Mouse (Mus musculus): ENCODE data around the gene Olfr462.

DNA sequence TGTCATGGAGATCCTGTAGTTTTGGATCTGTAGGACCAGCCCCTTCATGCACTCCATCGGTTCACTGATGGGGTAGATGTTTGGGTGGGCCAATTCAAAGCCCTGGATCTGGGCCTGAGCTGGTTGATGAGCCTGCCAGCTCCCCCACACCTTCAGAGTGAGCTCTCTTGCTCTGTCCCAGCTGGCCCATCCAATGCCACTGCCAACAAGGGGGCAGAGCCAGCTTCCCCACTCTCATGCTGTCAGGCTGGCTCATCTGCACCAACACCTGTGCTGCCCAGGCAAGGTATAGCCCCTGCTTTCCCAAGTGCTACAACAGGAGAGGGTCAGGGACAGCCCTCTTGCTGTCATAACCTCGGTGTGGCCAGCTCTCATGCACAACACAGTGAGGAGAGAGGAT is 41.7 kb upstream of the Olfr462 start:
- TF ChIP-seq POLR2A (IDR thresholded peaks at IDR 0.05; ENCODE audit: low read depth, low read length) (no peak), CTCF (IDR thresholded peaks at IDR 0.05; ENCODE audit: borderline replicate concordance, insufficient read depth, low read length) (no peak)

All from embryonic fibroblast, embryonic 13.5 days (primary cell).